Mouse (Mus musculus): Measurements from ENCODE around the gene 1600012H06Rik.
"Not testable (repeated sequence)": the region's sequence is repeated elsewhere in the genome, so short reads cannot be mapped to it uniquely, and the experiment has no call there.

Gene 1600012H06Rik

DNA sequence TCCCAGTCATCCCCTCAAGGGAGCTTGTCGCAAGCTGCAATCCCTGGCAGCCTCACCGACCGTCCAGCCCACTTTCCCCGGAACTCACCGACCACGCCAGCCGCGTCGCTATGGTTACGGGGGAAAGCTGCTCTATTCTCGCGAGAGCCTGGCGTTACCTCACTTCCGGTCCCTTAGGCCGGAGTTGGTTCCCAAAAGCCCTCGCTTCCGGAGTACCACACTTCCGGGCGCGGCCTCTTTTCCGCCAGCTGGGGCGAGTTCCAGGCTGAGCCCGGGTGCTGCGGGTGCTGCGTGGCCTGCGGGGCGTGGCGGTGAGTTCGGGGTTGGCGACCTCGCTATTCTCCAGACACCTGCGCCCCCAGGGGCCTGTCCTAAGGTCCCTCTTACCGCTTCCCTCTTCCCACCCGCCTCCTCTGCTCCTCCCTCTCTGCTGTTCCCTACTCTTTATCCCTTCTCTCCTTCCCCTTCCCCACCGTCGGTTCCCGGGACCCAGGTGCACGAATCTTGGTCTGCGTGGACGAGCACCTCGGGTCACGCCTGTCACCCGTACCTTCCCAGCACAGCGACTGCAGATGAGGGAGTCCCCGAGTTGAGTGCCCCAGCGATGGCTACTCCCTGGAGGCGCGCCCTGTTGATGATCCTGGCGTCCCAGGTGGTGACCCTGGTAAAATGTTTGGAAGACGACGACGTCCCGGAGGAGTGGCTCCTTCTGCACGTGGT, at the start of gene 1600012H06Rik, which contains the start of gene Wdr27:
Gene 1600012H06Rik, plus strand, starts transcription at position 176 of the 720 bp plus-strand sequence.
Gene Wdr27, minus strand, starts transcription at position 150 of the 720 bp plus-strand sequence.
- in situ Hi-C loops (cut with MboI, MseI): loop anchor here (10.0 kb wide), 1 partner anchor 102 kb away; the partner anchor contains the start of genes Ermard, Gm3448 and Tcte3

DNA sequence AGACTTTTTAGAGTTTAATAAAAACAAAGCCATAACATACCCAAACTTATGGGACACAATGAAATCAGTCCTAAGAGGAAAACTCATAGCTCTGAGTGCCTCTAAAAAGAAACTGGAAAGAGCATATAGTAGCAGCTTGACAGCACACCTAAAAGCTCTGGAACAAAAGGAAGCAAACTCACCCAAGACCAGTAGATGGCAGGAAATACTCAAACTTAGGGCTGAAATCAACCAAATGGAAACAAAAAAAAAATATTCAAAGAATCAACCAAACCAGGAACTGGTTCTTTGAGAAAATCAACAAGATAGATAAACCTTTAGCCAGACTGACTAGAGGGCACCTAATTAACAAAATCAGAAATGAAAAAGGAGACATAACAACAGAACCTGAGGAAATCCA, 47.9 kb upstream of the 1600012H06Rik start:
- in situ Hi-C loops (cut with MboI, MseI): loop anchor here (10.0 to 25.0 kb wide), 2 partner anchors 210 to 1308 kb away; no protein-coding TSS in a partner anchor

DNA sequence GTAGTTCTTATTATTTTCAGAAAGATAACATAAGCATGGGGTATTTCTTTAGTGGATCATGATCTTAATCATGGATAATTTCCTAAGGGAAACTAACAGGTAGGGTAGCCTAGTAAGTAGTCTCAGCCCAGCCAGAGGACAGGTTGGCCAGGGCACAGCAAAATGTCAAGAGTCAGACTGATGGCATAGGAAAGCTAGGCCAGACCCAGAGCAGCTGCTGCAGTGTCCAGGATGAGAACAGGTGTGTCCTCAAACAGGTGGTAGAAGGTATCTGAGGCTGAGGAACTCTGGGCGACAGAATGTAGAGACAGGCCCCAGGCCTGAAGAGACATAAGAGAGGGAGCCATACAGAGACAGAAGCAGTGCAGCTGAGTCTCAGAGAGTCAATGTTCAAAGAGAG, 44.0 kb upstream of the 1600012H06Rik start:
- in situ Hi-C loops (cut with MboI, MseI): loop anchor here (10.0 to 25.0 kb wide), 2 partner anchors 214 to 1312 kb away; no protein-coding TSS in a partner anchor

DNA sequence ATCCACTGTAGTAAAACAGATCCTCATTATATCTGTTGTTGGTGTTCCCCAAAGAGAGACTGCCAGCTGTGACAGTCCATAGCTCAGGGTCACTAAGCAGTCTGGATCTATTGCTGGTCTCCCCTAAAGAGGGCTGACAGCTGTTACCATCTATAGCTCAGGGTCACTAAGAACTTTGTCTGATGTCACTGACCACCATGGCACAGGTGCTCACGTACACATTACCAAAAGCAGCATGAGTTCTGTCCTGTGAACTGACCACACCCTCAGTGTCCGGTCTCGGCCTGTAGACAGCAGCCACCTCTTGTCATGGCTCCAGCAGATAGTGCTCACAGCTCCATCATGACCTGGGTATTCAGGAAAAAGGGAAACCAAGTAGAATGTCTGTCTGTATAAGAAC, 39.8 kb upstream of the 1600012H06Rik start:
- in situ Hi-C loops (cut with MboI, MseI): loop anchor here (5.0 kb wide), 1 partner anchor 376 kb away; no protein-coding TSS in a partner anchor

DNA sequence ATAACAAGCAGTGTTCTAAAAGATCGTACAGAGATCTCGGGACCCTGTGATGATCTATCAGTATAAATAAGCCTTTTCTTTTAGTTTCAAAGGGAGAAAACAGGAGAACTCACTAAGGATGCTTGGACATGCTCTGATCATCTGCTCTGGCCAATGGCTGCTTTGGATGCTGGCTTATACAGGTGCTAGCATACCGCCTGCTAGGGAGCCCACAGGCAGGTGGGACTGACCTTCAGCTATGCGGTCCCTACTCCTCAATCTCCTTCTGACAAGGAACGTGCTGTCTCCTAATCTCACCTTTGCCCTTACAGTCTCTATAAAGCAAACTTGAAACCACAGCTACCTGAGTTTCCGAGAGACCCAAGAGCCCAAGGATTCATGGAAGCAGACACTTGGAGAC, 38.8 kb upstream of the 1600012H06Rik start:
- in situ Hi-C loops (cut with MboI, MseI): loop anchor here (5.0 kb wide), 1 partner anchor 377 kb away; no protein-coding TSS in a partner anchor

DNA sequence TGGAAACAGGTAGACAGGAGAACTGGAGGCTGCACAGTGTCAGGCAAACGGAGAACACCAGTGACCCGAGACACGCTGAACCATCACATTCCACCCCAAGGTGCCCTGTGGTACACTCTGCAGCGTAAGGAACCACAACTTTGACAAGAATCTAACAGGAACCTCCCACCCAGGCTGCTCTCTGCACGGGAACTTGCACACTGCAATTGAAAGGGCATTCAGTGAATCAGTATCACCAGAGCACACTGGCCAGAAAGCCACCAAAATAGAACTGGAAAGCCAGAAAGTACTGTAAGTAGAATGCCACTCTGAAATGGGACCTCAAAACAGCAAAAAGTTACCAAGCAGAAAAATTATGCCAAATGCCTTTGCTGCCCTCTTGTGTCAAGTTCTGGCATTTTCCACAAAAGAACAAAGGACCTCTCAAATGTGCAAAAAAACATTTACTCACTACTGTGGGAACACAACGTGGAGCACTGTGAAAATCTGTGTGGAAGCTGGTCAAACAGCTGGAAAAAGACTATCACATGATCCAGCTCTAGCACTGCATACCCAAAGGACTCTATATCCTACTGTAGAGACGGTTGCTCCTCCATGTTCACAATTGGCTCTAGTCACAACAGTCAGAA, 38.2 kb upstream of the 1600012H06Rik start:
- in situ Hi-C loops (cut with MboI, MseI): loop anchor here (5.0 kb wide), 1 partner anchor 377 kb away; no protein-coding TSS in a partner anchor

DNA sequence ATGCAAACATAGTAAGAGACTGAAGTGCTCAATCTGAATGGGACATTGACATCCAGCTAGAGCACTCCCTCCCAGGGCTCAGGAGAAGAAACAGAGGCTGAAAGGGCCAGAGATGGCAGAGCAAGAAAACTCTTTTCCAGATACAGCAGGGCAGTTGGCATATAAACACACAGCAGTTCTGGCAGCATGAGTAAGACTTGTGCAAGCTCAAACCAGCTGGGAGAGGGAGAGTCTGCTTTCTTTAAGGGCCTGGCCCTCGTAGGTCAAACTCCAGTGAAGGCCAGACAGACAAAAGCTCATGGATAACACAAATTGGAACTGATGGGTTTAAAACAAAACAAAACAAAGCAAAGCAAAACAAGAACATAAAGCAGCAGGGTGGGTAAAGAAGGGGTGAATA, 36.4 kb upstream of the 1600012H06Rik start:
- in situ Hi-C loops (cut with MboI, MseI): no loop called here

DNA sequence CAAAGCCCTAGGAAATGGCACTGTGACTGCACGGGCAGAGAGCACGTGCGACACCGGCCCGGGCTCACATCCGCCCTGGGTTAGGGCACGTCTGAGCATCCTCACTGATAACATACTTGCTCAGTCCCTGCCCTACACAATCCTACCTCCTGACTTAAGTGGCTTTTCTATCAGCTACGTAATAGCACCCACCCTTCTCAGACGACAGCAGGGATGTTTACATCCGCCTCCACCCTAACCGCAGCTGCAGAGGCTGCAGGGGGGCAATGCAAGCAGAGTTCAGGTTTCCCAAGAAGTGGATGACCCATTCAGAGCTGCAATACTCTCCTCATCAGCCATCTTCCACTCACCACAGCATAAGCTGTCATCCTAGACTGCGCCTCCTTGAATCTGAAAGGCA, 35.8 kb upstream of the 1600012H06Rik start:
- in situ Hi-C loops (cut with MboI, MseI): no loop called here

DNA sequence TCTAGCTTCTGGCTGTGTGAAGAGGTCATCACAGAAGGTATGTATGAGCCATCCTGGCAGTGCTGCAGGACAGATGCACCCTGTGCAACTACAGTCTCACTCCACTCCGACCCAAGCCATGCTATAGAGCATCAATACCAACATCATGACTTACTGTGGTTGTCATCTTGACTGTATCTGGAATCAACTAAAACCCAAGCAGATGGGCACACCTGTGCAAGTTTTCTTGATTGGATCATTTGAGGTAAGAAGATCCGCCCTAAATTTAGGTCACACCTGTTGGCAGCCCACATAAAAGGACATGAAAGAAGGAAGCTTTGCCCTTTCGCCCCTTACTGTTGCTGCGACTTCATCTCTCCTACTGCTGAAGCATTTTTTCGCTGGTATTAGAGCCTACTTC, 33.7 kb upstream of the 1600012H06Rik start:
- in situ Hi-C loops (cut with MboI, MseI): no loop called here

DNA sequence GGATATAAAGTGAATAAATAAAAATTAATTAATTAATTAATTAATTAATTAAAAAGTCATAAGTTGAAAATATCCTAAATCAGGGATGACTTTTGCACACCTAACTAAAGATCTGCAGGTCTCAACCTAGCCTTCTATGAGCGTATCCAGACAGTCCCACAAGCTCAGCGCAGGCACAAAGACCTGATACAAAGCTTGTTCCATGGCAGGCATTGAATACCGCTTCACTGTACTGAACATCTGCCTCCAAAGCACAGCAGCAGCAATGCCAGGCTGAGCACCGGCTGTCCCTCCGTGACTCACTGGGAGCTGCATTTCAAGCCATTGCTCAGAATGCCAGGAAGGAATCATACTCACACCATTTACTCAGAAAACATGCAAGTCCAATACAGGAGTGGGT, 32.2 kb upstream of the 1600012H06Rik start:
- in situ Hi-C loops (cut with MboI, MseI): no loop called here

DNA sequence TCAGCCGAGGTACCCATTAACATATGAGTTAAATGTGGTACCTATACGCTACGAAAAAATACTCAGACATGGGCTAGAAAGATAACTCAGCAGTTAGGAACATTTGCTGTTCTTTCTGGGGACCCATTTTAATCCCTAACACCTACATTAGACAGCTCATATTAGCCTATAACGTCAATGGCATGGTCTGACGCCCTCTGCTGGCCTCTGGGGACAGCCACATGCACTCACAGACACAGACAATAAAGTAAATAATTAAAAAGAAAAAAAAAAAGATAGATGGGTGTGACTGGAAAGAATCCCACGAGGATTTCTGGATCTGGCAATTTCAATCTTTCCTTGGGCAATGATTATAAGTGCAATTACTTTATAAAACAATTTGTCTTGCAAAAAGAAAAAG, 30.6 kb upstream of the 1600012H06Rik start:
- in situ Hi-C loops (cut with MboI, MseI): no loop called here

DNA sequence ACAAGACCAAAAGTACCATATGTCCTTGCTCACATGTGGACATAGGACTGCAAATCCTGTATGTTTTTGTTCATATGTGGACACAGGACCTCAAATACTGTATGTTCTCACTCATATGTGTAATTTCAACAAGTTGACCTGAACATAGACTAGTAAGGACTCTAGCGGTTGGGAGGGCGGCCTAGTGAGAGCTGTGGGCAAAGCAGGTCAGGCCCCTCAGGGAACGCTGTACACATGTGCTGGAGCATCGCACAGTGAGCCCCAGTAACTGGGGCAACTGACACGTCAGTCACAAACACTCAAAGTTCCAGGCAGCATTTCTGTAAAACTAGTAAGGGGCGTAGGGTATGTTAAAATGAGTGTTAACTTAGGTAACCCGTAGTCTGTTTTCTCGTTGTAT, 30.0 kb upstream of the 1600012H06Rik start:
- in situ Hi-C loops (cut with MboI, MseI): no loop called here

DNA sequence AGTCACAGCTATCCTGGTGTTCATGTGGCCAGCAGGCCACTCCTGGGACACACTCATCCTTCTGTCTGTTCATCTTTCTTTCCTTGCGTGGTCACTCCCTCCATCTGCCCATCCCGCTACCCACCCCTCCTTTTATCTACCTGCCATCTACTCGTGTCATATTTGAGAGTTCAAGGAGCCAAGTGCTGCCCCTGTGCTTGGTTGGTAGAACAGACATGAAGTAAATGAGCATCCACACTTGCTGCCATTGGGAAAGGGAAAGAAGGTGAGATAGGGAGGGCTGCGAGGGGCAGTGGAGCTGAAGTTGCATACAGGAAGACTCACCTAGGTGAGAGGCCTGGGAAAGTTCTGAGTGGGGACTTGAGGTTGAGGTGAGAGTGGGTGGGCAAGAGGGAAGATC, 28.6 kb upstream of the 1600012H06Rik start:
- in situ Hi-C loops (cut with MboI, MseI): no loop called here

DNA sequence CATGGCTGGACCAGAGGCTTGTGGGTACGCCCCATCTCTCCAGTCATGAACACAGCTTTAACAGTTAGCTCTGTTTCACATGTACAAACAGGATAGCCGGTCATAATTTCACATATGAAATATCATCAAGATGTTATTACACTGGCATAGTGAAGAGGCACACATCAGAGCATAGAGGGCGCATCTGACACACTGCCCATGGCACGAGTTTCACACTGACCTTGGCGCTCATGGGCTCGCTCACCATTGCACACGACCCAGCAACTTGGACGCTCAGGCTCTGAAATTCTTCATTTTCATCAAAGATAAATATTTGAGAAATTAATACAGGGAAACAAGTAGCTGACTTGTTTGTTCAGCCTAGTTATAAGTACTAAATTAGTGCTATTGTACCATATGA, 25.1 kb upstream of the 1600012H06Rik start:
- in situ Hi-C loops (cut with MboI, MseI): no loop called here

DNA sequence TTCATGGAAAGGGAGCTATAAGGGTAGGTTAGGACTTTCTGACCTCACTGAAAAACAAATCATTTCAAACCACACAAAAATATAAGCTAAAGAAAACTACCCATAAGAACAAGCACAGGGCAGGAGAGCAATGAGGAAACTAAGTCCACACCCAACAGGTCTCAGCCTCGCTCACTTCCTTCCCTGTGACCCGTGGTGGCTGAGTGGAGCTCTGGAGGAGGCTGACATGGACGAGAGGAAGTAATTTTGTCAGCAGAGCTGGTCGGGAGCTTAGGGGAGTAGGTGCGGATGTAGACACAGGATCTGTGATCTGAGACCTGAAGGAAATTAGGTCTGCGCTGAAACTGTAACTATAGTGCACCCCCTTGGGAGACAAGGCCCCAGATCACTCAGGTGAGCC, 21.4 kb upstream of the 1600012H06Rik start:
- in situ Hi-C loops (cut with MboI, MseI): loop anchor here (10.0 kb wide), 1 partner anchor 1267 kb away; no protein-coding TSS in a partner anchor

DNA sequence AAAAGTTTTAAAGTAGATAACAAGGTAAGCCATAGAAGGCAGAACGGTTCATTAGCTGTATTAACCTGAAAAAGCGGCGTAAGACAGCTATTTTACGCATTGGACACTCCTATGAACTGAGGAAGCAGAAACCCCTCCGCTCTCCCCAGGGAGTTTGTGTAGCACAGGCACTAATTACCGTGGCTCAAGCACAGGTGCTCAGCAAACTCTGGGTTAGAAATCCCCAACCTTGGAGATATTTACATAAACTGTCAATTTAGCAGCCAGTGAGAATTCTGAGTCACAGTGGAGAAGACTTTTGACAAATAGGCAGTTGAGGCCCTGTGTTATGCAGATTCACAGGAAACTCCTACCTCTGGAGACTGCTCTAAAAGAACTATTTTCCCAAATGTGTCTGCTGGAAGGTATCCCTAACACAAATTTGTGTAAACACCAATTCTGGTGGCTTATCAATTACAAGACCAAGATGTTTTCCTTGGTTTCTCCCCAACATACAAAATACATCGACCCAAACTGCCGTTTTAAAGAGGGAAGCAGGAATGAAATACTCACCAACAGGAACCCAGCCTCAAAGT, 15.3 kb upstream of the 1600012H06Rik start:
- in situ Hi-C loops (cut with MboI, MseI): loop anchor here (10.0 kb wide), 1 partner anchor 1273 kb away; no protein-coding TSS in a partner anchor

DNA sequence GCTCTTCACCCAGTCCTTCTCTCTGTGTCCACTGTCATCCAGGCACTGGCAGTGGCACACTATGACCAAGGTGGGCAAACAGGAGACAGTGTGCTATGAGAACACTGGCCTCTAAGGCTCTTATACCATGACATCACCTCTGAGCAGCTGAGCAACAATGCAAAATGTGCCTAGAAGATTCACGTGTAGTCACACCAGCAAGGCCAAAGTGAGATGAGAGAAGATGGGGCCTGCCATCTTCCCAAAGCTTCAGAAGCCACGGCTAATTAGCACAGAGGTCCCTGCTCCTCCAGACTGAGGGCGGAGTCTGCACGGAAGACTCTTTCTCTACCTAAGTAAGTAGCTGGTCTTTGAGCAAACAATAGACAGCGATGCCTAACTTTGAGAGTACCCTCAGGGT, 14.4 kb upstream of the 1600012H06Rik start:
- in situ Hi-C loops (cut with MboI, MseI): loop anchor here (10.0 kb wide), 1 partner anchor 1274 kb away; no protein-coding TSS in a partner anchor

DNA sequence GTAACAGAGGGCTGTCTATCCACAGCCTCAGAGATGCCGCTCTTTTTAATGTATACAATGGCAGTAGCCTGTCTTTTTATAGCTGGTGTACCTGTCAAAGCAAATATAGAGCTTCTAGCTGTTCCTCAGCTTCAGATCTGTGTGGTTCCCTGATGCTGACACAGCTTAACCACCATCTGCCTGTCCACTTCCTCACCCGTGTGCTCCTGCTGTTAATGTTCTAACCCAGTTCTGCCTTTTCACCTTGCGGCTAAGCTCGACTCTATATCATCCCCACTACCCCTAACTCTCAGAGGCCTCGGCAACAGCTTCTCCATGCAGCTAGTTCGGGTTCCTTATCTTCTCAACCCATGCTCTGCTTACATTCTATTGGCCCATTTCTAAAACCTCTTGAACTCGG, 12.3 kb upstream of the 1600012H06Rik start:
- in situ Hi-C loops (cut with MboI, MseI): no loop called here

DNA sequence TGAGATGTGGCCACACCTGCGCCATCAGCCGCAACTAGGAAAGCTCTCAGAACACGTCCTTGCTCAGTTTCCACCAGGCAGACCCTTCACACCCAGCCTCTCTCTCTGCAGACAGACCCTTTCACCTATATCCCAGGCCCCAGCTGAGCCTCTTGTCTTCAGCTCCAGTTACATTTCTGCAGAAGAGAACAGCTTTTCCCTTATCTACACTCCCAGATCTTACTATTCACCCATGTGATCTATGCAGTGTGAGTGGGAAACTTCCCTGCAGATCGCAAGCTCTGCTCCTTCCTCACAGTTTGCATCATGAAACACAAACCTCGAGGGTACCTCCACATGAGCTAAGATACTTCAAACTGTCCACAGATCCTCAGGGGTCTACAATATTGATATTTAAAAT, 11.5 kb upstream of the 1600012H06Rik start:
- in situ Hi-C loops (cut with MboI, MseI): no loop called here

DNA sequence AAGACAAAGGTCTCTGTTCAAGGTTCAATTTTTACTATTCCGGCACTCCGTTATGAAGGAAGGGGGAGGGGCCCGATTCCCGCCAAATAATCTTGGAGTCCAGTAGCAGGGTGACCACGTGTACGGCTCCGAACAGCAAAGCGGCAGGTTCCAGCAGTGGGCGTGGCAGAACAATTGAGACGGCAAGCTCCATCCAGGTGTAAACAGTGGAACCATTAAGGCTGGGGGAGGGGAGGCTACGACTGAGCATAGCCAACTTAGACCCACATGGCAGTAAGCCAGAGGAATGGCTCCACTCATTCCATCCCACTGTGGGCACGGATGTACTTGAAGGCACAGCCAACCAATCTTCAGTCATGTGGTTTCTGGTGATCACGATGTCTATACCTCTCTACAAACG, 7.7 kb upstream of the 1600012H06Rik start:
- in situ Hi-C loops (cut with MboI, MseI): not testable (repeated sequence)

DNA sequence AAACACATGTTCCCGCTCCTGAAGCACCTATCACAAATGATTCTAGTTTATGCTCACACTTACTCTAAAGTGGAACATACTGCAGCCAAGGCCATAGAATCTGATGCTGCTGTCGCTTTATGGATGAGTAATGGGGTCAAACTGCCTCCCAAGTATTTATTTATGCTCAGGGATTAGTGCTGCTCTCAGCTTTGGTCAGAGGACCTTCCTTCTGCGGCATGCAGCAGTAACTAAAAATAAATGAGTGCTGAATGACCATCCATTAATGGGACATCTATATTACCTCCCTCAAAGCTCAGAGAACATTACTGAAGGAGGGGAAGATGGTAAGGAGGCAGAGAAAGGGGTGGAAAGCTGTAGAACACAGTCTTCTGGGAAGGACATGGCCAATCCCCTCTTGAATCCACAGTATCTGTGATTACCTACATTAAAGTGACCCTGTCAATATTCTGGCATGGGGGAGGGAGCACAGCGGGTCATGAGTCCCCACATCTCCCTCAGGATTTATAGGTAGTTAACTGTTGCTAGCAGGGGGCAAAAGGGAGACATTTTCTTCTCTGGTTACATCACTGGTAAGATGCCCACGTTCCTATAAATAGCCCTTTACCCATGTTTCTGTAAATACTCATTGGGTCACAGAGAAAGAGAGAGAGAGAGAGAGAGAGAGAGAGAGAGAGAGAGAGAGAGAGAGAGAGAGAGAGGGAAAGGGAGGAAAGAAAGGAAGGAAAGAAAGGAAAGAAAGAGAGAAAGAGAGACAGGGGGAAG, 7.0 kb upstream of the 1600012H06Rik start:
- in situ Hi-C loops (cut with MboI, MseI): no loop called here

Data from regulatory T cell (primary cell).